Mouse (Mus musculus): ENCODE data around the gene Sema4c. TPM values are rescaled to one million over a fixed set of nuclear protein-coding genes. Genes with fewer than 3 reads are reported as not detected.

Gene Sema4c
- total RNA-seq, 2 experiments from 2014 or later: 5.1 to 6.0 TPM

DNA sequence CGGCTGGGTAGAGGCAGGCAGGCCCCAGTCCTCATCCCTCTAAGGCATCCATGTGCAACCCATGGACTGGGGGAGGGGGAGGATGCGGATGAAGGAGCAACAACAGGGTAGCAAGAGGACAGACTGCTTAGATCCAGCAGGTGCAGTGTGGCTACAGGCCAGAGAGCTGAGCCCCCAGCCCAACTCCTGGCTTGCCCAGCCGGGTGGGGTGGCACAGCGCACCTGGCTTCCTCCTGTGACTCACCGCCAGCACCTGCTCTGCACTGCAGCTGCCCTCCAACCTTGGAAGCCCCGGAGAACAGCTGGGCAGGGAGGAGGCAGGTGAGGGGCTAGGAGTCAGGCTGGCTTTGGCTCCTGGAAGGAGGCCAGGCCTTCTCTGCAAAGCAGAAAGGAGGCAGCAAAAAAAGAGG is 21.8 kb upstream of the Sema4c start:
- DNase-seq: no peak

DNA sequence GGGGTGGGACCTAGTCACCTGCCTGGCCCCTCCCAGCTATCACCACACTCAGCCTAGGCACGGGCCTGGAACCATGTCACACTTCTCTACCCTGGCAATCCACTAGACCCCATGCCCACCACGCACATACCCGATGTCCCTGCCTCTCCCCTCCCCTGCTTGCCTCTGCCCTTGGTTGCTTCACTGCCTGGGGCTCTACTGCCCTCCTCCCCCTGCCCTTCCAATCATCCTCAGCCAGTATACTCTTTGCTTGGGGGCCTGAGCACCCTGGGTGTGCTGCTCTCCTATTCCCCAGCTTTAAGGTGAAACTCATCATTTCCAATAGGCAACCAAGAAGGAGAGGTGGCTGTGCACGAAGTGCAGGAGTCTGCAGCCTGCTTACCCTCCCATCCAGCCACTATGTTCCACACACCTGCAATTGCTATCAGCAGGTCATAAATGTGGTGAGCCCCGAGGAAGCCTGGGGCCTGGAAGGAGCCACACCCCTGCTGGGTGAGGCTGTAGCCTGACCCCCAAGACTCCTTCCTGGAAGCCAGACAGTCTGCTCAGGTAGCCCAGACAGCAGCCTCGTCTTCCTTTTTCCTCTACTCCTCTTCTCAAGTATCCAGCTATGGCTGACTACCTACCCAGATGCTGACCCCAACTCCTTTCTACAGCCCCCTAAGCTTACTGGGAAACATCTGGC is 19.0 kb upstream of the Sema4c start:
- no peak for DNase-seq

DNA sequence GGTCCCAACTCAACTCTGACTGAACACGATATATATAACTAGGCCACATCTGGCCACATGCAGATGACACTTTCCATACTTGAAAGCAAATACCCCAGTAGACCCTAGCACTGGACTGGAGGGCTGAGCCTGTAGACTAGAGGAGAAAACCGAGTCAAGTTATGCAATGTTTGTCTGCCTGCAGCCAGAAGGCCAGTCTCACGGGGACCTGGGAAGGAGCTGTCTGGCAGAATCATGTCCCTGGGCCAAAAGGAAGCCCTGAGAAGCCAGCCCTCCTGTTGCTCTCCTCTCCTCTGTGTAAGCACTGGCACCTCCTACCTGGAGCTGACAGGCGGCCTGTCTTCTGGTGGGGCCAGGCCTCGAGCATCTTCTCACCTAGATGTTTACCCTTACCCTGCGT is 17.2 kb upstream of the Sema4c start:
- DNase-seq: no peak

DNA sequence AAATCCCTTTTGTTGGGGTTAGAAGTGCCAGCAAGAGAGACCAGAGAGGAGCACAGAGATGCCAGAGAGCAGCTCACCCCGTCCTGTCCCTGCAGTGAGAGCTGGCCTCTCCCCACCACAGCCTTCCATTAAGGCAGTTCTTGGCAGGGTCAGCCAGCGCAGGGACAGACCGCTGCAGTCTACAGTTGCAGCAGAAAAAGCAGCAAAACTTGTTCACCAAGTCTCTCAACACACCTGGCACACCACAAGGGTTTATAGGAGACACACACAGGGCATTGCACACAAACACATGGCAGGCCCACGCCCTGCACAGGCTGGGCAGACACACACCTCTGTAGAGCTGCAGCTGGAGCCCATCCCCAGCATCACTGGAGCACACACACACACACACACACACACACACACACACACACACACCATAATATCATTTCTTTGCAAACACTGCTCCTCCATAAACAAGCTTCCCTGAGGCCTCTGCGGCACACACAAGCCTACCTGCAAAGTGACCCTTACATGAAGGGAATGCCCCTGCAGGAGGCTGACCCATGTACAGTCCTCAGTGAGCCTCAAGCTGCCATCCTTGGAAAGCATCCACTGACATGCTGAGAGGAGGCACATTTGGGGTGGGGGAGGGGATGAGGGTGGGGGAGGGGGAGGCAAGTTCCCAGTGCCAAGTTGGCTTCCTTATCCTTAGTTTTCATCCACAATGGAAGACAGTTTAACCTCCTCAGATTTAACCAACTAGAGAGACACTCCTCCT is 16.2 kb upstream of the Sema4c start:
- no peak for DNase-seq

DNA sequence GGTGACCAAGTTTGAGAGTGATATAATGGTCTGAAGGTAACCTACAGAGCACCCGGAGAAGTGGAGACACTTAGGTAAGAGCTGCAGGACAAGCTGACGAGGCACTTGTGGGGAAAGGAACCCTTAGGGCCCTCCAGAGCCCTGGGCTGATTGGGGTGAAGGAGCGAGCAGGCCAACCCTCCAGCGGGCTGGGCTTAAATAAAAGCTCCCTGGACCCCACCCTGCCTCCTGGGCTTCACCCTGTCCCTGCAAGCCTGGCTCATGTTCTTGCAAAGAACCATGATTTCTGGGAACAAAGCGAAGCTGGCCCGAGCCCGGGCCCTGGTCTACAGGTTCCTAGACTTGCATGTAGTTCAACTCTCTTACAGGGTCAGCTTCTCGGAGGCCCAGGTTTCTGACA is 15.4 kb upstream of the Sema4c start:
- no peak for DNase-seq

DNA sequence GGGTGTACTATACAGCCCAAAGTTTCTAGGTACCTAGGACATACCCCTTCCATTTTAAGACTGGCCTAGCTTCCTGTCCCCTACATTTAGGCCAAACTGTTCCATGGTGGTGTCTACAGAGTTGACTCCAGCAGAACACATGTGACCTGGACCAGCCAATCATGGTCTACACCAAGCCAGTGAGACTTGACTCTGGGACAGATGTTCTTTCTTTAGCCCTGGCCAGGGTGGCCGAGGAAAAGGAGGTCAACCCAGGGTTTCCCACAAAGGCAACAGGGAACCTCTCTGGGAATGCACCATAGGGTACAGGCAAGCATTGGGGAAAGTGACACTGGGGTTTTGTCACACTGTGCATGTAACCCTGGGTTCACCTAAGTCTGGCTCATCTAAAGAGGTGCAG is 14.6 kb upstream of the Sema4c start:
- peak; percentile 75 for DNase-seq

GRCm38 (mm10) chr1:36572140-36572700 is 14.1 kb upstream of the Sema4c start:
- DNase-seq: no peak

DNA sequence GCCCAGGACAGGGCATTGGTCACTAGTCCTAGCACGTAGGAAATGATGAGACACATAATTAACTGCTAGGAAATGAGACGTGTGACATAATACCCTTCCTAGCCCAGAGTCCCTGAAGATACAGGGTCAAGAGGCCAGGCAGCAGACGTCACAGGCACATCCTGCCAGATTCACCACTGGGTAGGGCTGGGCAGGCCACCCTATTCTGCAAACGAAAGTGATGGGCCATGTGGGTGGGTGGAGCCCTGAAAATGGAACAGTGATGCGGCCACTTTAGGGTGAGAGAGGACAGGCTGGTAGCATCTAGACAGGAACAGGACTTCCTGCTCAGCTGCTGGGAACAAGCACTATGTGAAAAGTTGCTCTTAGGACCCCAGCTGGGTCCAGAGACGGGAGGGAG is 13.5 kb upstream of the Sema4c start:
- peak; percentile 73 for DNase-seq

DNA sequence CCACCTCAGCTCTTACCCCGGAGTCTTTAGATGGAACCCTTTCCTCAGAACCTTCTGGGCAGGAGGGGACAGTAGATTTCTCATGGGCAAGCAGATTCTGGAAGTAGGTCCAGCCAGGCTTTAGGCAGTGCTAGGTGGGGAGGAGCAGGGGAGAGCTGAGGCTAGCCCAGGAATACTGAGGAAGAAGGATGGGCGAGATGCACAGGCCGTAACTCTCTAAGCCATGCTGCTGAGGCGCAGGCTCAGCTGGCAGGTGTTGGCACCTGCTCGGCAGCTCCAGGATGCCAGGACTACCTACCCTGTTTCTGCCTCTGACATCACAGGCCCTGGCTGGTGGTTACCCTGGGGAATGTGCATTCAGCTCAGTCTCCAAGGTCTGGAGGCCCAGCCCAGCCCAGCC is 12.2 kb upstream of the Sema4c start:
- no peak for DNase-seq

DNA sequence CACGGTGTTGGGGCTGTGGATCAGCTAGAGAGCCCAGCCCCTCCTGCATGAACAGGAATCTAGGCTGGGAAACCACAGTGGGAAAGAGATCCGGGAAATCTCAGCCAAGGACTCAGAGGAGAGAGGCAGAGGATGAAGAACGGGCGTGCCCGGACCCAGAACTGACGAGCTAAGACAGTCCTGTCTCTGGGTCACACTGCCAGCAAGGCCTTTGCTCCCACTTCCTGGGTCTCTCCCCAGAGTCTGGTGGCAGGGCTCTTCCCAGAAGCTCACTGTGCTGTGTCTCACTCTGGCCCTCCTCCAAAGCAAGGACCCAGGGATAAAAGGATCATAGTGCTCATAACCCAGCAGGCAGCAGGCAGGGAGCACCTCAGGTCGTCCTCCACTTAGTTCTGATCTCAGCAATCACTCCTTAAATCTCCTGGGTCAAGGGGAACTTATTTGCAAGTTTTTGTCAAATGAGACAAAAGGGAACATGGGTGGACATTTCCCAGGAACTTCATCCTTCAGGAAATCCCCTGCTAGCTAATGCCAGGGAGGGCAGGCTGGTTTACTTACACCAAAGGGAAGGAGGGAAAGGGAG is 11.6 kb upstream of the Sema4c start:
- DNase-seq: no peak

DNA sequence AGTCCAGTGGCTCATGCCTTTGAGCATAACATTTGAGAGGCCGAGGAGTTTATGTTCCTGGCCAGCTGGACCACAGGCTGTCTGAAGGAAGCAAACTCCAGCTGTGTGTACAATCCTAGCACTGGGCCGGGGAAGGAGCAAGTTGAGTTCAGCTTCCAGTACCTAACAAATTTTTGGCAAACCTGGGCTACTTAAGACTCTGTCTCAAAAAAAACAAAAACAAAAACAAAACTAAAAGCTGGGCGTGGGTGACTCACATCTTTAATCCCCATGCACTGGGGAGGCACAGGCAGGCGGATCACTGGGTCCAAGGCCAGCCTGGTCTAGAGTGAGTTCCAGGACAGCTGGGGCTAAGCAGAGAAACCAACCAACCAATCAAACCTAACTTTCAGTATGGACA is 10.6 kb upstream of the Sema4c start:
- no peak for DNase-seq

DNA sequence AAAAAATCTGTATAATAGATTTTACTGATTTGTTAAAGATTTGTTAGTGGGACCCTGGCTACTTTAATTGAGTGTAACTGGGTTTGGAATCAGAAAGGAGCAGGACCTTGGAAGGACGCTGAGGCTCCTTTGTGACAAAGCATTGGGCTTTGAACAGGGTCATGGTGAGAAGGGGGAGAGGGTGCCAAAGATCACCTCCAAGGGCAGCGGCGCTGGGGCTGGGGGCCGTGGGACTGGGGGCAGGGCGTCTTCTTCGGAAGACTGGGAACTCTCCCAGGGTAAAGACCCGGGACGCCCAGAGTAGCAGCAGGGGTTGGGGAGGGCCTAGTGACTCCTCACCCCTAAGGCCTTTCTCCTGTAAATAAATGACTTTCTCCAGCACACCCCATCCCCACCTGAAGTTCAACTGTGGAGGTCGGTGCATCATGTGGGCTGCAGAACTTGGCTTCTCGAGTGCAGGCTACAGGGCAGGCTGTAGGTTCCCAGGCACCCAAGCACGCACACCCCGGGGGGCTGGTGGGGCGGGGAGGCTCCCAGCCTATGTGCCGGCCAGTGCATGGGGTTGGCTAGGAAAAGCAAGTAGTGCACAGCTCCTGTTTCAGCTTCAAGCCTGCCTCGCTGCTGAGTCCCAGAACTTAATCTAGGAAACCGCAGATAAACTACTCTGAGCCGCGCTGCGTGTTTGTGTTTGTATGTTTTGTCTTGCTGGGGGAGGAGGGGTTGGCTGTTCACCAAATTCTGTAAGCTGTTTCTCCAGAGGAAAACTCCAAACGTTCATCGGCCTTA is 9.9 kb upstream of the Sema4c start:
- DNase-seq: no peak

DNA sequence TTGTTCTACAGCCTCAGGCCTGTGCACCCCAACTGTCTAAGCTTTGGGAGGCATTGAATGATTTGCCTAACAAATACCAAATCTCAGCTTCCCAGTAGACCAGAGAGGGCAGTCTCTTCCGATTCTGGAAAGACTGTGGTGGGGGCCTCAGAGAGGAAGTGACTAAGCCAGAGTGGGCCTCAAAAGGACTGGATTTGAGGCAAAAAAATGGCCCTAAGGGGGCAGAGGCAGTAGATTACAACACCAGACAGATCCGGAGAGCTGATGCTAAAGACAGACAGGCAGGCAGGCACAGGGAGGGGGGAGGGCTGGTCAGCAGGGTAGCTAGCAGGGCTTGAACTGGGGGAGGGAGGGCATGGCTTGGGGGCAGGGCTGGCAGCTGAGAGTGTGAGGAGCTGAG is 8.3 kb upstream of the Sema4c start:
- no peak for DNase-seq

DNA sequence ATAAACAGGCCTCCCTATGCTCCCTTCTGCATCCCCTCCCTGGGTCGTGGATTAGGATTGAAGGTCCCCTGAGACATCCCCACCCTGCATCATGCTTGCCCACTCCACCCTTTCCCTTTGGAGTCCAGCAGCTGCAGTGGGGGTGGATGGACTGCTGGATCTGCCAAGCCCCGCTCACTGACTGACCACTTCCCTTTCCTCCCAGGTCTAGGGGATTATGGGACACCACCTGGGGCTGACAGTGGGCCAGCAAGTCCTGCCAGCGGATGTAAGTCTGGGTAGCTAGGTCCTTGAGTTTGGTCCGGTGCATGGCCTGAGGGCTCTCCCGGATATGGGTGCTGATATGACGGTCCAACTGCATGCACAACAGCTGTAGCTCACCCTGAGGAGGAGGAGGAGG is 6.0 kb upstream of the Sema4c start:
- peak; percentile 64 for DNase-seq

- DNase-seq: no peak
These were observed 5.5 kb upstream of the Sema4c start for GRCm38 (mm10) chr1:36563632-36564031.

DNA sequence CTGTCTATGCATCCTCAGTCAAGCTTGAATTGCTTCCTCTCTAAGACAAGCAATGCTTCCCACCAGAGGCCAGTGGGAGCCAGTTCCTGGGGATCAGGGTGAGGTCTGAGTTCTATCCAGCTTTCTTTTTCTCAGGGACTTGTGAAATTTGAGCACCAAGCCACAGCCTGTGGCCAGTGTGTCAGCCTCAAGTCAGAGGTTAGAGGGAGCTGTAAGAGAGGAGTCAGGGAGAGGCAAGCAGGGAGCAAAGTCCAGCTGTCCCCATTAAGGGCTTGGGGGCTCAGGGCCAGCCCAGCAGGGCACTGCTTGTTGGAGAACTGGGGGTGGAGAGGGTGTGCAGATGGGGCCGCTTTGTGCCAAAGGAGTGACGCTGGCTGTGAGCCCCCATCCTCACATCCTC is 5.0 kb upstream of the Sema4c start:
- DNase-seq: no peak

- no peak for DNase-seq
These were observed 4.2 kb upstream of the Sema4c start for GRCm38 (mm10) chr1:36562388-36562787.

DNA sequence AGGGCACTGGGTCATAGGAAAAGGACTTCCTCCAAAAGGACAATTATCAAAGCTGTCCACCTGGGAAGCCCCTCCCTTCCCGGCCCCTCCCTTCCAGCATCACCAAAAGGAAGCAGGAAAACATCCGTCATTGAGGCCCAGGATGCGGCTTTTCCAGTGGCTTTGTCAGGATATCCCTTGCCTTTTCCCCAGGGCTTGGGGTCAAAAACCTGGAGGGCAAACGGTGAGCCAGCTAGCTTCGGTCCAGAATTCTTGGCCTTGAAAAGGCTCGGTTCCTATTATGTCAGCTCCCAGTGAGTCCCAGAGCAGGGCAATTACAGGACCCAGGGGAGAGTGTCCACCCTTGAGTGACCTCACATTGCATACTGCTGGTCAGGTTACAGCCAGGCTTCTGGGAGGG is 2.8 kb upstream of the Sema4c start:
- DNase-seq: no peak

GRCm38 (mm10) chr1:36559888-36560287 is 1.7 kb upstream of the Sema4c start:
- no peak for DNase-seq

DNA sequence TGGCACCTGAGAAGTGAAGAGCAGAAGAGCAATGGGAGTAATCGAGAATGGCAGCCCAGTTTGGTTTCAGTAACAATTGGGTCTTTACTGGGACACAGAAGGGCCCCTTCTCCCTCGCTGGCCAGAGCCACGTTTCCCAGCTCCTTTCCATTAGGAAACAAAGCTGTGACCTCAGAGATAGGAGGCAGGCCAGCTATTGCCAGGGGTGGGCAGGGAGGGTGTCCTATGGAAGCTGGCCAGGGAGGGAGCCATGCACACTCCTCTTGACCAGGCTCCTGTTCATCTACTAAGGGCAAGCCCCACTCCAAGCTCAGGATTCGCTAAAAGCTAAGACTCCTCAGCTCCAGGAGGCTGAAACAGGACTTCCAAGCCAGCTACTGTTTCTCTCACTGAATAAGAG is 1.1 kb upstream of the Sema4c start:
- DNase-seq: no peak

DNA sequence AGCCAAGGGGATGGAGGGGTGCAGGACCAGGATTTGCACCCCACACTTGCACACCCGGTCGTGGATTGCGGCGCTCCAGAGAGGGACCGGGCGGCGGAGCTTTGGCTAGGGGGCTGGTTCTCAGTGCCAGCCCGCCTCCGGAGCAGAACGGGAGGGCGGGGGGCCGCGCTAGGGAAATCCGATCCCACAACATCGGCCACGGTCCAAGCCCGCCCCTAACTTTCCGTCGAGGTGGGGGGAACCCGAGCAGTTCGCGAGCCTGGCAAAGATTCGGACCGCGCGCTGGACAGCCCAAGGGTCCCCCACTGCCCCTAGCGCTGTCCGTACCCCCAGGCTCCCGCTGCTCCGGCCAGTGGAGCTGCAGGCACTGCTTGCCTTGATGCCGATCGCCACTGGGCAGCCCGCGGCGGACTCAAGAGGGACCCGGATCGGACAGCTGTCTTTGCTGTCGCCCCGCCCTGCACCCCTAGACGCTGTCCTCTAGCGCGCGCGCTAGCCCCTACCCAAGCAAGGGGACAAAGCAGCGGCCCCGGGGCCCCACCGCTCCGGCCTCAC is 615 bp downstream of the Sema4c start:
- peak; percentile 88 for DNase-seq

Measured in gastrocnemius, postnatal 25 days (tissue).